Mouse (Mus musculus): ENCODE data around the gene Vill.
A peak's percentile ranks its signal among the peaks of the same experiment; 100 is the strongest.

Gene Vill

GRCm38 (mm10) chr9:119052154-119052944 lies at the start of gene Vill:
Gene Vill, plus strand, starts transcription at chr9:119052778.
- DNase-seq: no peak

GRCm38 (mm10) chr9:119003990-119004702 lies 48.4 kb upstream of the Vill start:
- DNase-seq: no peak

GRCm38 (mm10) chr9:119004703-119005076 lies 47.9 kb upstream of the Vill start:
- DNase-seq: no peak

GRCm38 (mm10) chr9:119005303-119006029 lies 47.1 kb upstream of the Vill start:
- no peak for DNase-seq

- no peak for DNase-seq
Observed at GRCm38 (mm10) chr9:119007266-119007665, 45.3 kb upstream of the Vill start.

GRCm38 (mm10) chr9:119008871-119009270 lies 43.7 kb upstream of the Vill start:
- DNase-seq: no peak

GRCm38 (mm10) chr9:119010156-119010710 lies 42.3 kb upstream of the Vill start:
- DNase-seq: no peak

GRCm38 (mm10) chr9:119016785-119017507 lies 35.6 kb upstream of the Vill start:
- DNase-seq: no peak

- no peak for DNase-seq
Observed at GRCm38 (mm10) chr9:119021731-119022130, 30.8 kb upstream of the Vill start.

GRCm38 (mm10) chr9:119025263-119025662 lies 27.3 kb upstream of the Vill start:
- no peak for DNase-seq

- no peak for DNase-seq
Observed at GRCm38 (mm10) chr9:119025832-119026331, 26.7 kb upstream of the Vill start.

- DNase-seq: no peak
Observed at GRCm38 (mm10) chr9:119027337-119027736, 25.2 kb upstream of the Vill start.

- no peak for DNase-seq
Observed at GRCm38 (mm10) chr9:119028226-119029195, 24.1 kb upstream of the Vill start.

- peak in 1 of 2 experiments; percentile 16 for DNase-seq
Observed at GRCm38 (mm10) chr9:119029568-119029967, 23.0 kb upstream of the Vill start.

GRCm38 (mm10) chr9:119031038-119031437 lies 21.5 kb upstream of the Vill start:
- no peak for DNase-seq

- DNase-seq: peak in 1 of 2 experiments; percentile 7
Observed at GRCm38 (mm10) chr9:119031772-119032171, 20.8 kb upstream of the Vill start.

GRCm38 (mm10) chr9:119032538-119032937 lies 20.0 kb upstream of the Vill start:
- no peak for DNase-seq

GRCm38 (mm10) chr9:119033111-119033921 lies 19.3 kb upstream of the Vill start:
- no peak for DNase-seq

- DNase-seq: no peak
Observed at GRCm38 (mm10) chr9:119034069-119034468, 18.5 kb upstream of the Vill start.

Measured in spleen, adult 18-20 months (tissue).